Mouse (Mus musculus) heart, adult 2 months (tissue): ENCODE measurements at regions not wholly inside any gene's neighbourhood (a gene's known extent, or its start where the extent isn't known, plus 50 kb on each side); places are given as distances from the start of the nearest gene placed in this dataset.

Source experiments
- CTCF ChIP-seq: fragments of 200-600 bp; IDR thresholded peaks from 2 replicates; pipeline ENCODE4 v1.8.1; 2022; ENCODE audit warnings: antibody characterized with exemption, mild to moderate bottlenecking, moderate library complexity
- EP300 ChIP-seq: fragments of 200-500 bp; IDR thresholded peaks from 2 replicates; pipeline ENCODE4 v1.6.1; 2011; ENCODE audit warnings: low read depth, low read length, control low read depth; ENCODE audit not compliant: insufficient read depth
- POLR2A ChIP-seq: fragments of 200-500 bp; IDR thresholded peaks from 2 replicates; pipeline ENCODE4 v1.6.1; 2011; ENCODE audit warnings: mild to moderate bottlenecking, low read depth, low read length, control low read depth; ENCODE audit not compliant: insufficient read depth

DNA sequence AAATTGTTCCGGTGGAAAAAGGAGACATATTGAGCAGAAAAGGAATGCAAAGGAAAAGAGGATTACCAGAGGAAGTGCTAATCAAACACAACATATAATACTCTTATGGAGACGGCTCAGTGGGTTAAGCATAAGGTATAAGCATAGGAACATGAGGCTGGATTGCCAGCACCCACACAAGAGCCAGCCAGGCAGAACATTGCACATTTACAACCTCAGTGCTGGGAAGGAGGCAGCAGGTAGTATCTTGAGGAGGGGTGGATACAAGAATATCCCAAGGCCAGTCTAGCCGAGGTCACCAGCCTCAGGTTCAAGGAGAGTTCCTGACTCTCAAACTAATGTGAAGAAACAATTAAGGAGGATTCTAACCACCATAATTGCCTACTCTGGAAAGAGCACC lies 138.0 kb downstream of the Emp1 start:
- TF ChIP-seq CTCF (no peak), EP300 (no peak), POLR2A (no peak)
